ENCODE assay signal across 15 mouse cellular contexts in the genomic region with DNA sequence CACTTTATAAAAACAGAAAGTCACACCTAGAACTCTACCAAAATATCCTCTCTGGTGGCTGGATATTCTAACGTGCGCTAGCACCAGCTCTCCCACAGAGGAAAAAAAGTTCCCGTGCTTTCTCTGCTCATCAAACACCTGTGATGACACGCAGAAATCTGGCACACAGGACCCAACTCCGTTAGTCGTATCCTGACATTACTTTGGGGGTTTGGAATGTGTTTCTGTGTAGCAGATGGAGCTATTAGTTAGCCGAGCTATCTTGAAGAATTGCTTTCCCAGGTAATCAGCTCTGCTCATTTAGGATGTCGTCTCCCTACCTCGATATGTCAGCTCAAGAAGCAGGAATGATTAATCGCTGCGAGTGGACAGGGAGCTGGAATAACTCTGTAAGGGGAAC.
DNase-seq lines count a peak whose midpoint lies in the region; ATAC-seq and TF ChIP-seq lines count a peak whose summit lies in the region.
"Had no signal": no experiment of that assay in that cellular context is flagged by ENCODE, and none has a peak within 500 bp of the region (broad histone marks: within the 10 kb centered on the region; RNA-seq: fewer than 3 reads in every experiment).

No protein-coding gene starts in this region.

- H3K9ac ChIP-seq in hindbrain, postnatal 0 days (replicated peaks; ENCODE audit: low read length), result no peak overlapping the region
- H3K9ac ChIP-seq in hindbrain, embryonic 11.5 days (ENCODE audit: low read depth, low read length), result no peak overlapping the region
- H3K9ac ChIP-seq: embryonic facial prominence, embryonic 12.5 days; forebrain, embryonic 13.5 days; forebrain, embryonic 15.5 days; forebrain, postnatal 0 days had no signal

- H3K36me3 ChIP-seq in hindbrain, postnatal 0 days (ENCODE audit: insufficient read depth, low read length), result no peaks in the 10 kb centered on the region
- no peaks in the 10 kb centered on the region for H3K36me3 ChIP-seq in hindbrain, embryonic 11.5 days (ENCODE audit: control insufficient read depth, insufficient read depth, low read length)
- H3K36me3 ChIP-seq: embryonic facial prominence, embryonic 10.5 days; embryonic facial prominence, embryonic 12.5 days; forebrain, embryonic 15.5 days had no signal

- no peak overlapping the region for H3K27ac ChIP-seq in hindbrain, postnatal 0 days
- no peak overlapping the region for H3K27ac ChIP-seq in hindbrain, embryonic 11.5 days (ENCODE audit: low read depth, low read length)
- H3K27ac ChIP-seq: embryonic facial prominence, embryonic 10.5 days; embryonic facial prominence, embryonic 12.5 days; forebrain, embryonic 13.5 days; forebrain, embryonic 15.5 days had no signal

- H3K4me1 ChIP-seq in hindbrain, postnatal 0 days (ENCODE audit: insufficient read depth, low read length), result peaks cover 7% of the 10 kb centered on the region; the same call in 1 of the 2 replicates
- H3K4me1 ChIP-seq in hindbrain, embryonic 11.5 days (replicated peaks; ENCODE audit: control insufficient read depth, insufficient read depth, low read length), result no peaks in the 10 kb centered on the region; the same call in 1 of the 2 replicates

- H3K4me3 ChIP-seq in hindbrain, postnatal 0 days (ENCODE audit: low read length), result no peak overlapping the region
- H3K4me3 ChIP-seq in hindbrain, embryonic 11.5 days (ENCODE audit: low read depth, low read length), result no peak overlapping the region
- H3K4me3 ChIP-seq: embryonic facial prominence, embryonic 10.5 days; embryonic facial prominence, embryonic 12.5 days; forebrain, embryonic 13.5 days; forebrain, embryonic 15.5 days had no signal

- 53% methylated on average over 11 of the region's 11 CpGs for WGBS in hindbrain, postnatal 0 days
- 79% methylated on average over 11 of the region's 11 CpGs for WGBS in hindbrain, embryonic 11.5 days

- no peaks in the 10 kb centered on the region for H3K9me3 ChIP-seq in hindbrain, postnatal 0 days (ENCODE audit: low read length)
- H3K9me3 ChIP-seq in hindbrain, embryonic 11.5 days (ENCODE audit: control insufficient read depth, low read length), result no peaks in the 10 kb centered on the region
- H3K9me3 ChIP-seq: embryonic facial prominence, embryonic 10.5 days; embryonic facial prominence, embryonic 12.5 days; forebrain, embryonic 13.5 days; forebrain, embryonic 15.5 days had no signal

- ATAC-seq in hindbrain, postnatal 0 days, result no peak
- no peak for ATAC-seq in hindbrain, embryonic 11.5 days (ENCODE audit: low FRiP score)
- ATAC-seq in granulocyte monocyte progenitor cell, adult 5-6 weeks (replicated peaks; ENCODE audit: poor library complexity, severe bottlenecking), result no peak
- ATAC-seq: forebrain, embryonic 13.5 days; forebrain, embryonic 15.5 days; forebrain, postnatal 0 days had no signal

- no peaks in the 10 kb centered on the region for H3K27me3 ChIP-seq in hindbrain, postnatal 0 days (ENCODE audit: insufficient read depth, low read length)
- no peaks in the 10 kb centered on the region for H3K27me3 ChIP-seq in hindbrain, embryonic 11.5 days (ENCODE audit: control insufficient read depth, insufficient read depth, low read length)
- H3K27me3 ChIP-seq: embryonic facial prominence, embryonic 12.5 days; forebrain, embryonic 13.5 days; forebrain, embryonic 15.5 days had no signal

- H3K4me2 ChIP-seq in hindbrain, postnatal 0 days (ENCODE audit: low read depth, low read length), result no peak overlapping the region
- H3K4me2 ChIP-seq in hindbrain, embryonic 11.5 days (replicated peaks; ENCODE audit: low read depth, low read length), result no peak overlapping the region
- H3K4me2 ChIP-seq: embryonic facial prominence, embryonic 12.5 days; forebrain, embryonic 13.5 days; forebrain, embryonic 15.5 days had no signal

- no peak for TF ChIP-seq CTCF in hindbrain, postnatal 0 days (IDR thresholded peaks at IDR 0.05; ENCODE audit: low read depth)

- DNase-seq in cerebellum, adult 9-11 months, result peak; percentile 22
- DNase-seq in cerebellum, adult 8-10 months, result no peak
- peak; percentile 29 for DNase-seq in hindbrain, postnatal 0 days (ENCODE audit: low spot score)
- DNase-seq in hindbrain, embryonic 11.5 days (ENCODE audit: low spot score), result no peak
- peak; percentile 51 for DNase-seq in brain, adult 2 months (ENCODE audit: low read depth, low spot score)
- DNase-seq: adrenal gland, adult 2 months; adrenal gland, postnatal 10 days; adrenal gland, postnatal 25 days; cerebellum, adult 11-12 months; forebrain, postnatal 0 days had no signal

Comparison
In these comparisons a context has a peak if more than half of its experiments do, and no peak if none do; other contexts are left out.
1. DNase-seq: peak in cerebellum, adult 9-11 months (single experiment), hindbrain, postnatal 0 days (single experiment) and brain, adult 2 months (single experiment); none in cerebellum, adult 8-10 months (single experiment) and hindbrain, embryonic 11.5 days (single experiment).